Mouse (Mus musculus) heart, adult 2 months (tissue): ENCODE measurements around the gene Zfp771. TPM values are rescaled to one million over a fixed set of nuclear protein-coding genes. Genes with fewer than 3 reads are reported as not detected.

Experiments used
- DNase-seq, 2 experiments: peaks; one replicate each; pipeline ENCODE4 v3.0.0; 2021
- H3K27ac ChIP-seq: fragments of 200-600 bp; 2 replicates; pipeline ENCODE4 v1.8.1; 2022
- H3K27me3 ChIP-seq: fragments of 200-500 bp; 2 replicates; pipeline ENCODE4 v1.6.1; 2012; ENCODE audit warnings: mild to moderate bottlenecking, low read length, inconsistent platforms, mixed read lengths; ENCODE audit not compliant: control insufficient read depth, insufficient read depth
- H3K36me3 ChIP-seq: fragments of 200-500 bp; 2 replicates; pipeline ENCODE4 v1.6.1; 2012; ENCODE audit warnings: low read length, inconsistent platforms; ENCODE audit not compliant: control insufficient read depth, insufficient read depth
- H3K4me1 ChIP-seq: fragments of 200-500 bp; 2 replicates; pipeline ENCODE4 v1.6.1; 2011; ENCODE audit warnings: low read length; ENCODE audit not compliant: control insufficient read depth, insufficient read depth
- H3K4me3 ChIP-seq: fragments of 200-600 bp; 2 replicates; pipeline ENCODE4 v1.8.1; 2022
- H3K79me2 ChIP-seq: fragments of 200-500 bp; replicated peaks from 2 replicates; pipeline ENCODE4 v1.6.1; 2012; ENCODE audit warnings: mild to moderate bottlenecking, inconsistent platforms, low read length, moderate library complexity, mixed read lengths; ENCODE audit not compliant: control insufficient read depth, insufficient read depth
- H3K9ac ChIP-seq: fragments of 200-500 bp; 2 replicates; pipeline ENCODE4 v1.6.1; 2012; ENCODE audit warnings: low read depth, mild to moderate bottlenecking, control low read depth, inconsistent platforms, low read length, mixed read lengths
- CTCF ChIP-seq: fragments of 200-600 bp; IDR thresholded peaks from 2 replicates; pipeline ENCODE4 v1.8.1; 2022; ENCODE audit warnings: antibody characterized with exemption, mild to moderate bottlenecking, moderate library complexity
- EP300 ChIP-seq: fragments of 200-500 bp; IDR thresholded peaks from 2 replicates; pipeline ENCODE4 v1.6.1; 2011; ENCODE audit warnings: low read depth, low read length, control low read depth; ENCODE audit not compliant: insufficient read depth
- POLR2A ChIP-seq: fragments of 200-500 bp; IDR thresholded peaks from 2 replicates; pipeline ENCODE4 v1.6.1; 2011; ENCODE audit warnings: mild to moderate bottlenecking, low read depth, low read length, control low read depth; ENCODE audit not compliant: insufficient read depth
- whole genome bisulfite sequencing: fragments of 180-500 bp; shearing (Covaris S2); methylation state at CpG from one replicate; pipeline ENCODE4 v1.1.7; 2018; 5-methylcytosine and 5-hydroxymethylcytosine counted together
- intact Hi-C: fragments of 180-260 bp; cut with DNase I; formaldehyde crosslinking; loops from one replicate; pipeline ENCODE4 v1.15.1; 2025
- polyA plus RNA-seq: library from polyadenylated mRNA; depleted of rRNA; stranded (reverse); fragments of >200 nt; gene quantifications from 2 replicates; pipeline ENCODE4 v1.2.3, GENCODE M21; 2012
- total RNA-seq, 2 experiments: library from RNA; stranded (reverse); gene quantifications; 2 replicates each; pipeline ENCODE4 v1.2.3; 2021

The Zfp771 gene
- total and polyA plus RNA-seq, 3 experiments, result 14.7 to 30.0 (median 21.0) TPM

GRCm38 (mm10) chr7:127231376-127231775 is 12.7 kb upstream of the Zfp771 start:
- no peak for DNase-seq
- no peaks in the 10 kb centered on the region for H3K27me3 ChIP-seq
- H3K36me3 ChIP-seq, result peaks cover 4% of the 10 kb centered on the region
- 45% methylated on average over 3 of the region's 3 CpGs for WGBS
- H3K9ac ChIP-seq, result peak overlapping the region; percentile 12; the same call in 1 of the 2 replicates
- no peak for TF ChIP-seq EP300
- no peak for TF ChIP-seq POLR2A
- TF ChIP-seq CTCF, result no peak
- intact Hi-C loops, result loop anchor here (5.0 kb wide), 1 partner anchor 114 kb away; no protein-coding TSS in a partner anchor
- no peak overlapping the region for H3K4me3 ChIP-seq
- peaks cover 3% of the 10 kb centered on the region for H3K79me2 ChIP-seq
- H3K27ac ChIP-seq, result no peak overlapping the region
- H3K4me1 ChIP-seq, result peaks cover 5% of the 10 kb centered on the region

- WGBS, result 6% methylated on average over 20 of the region's 20 CpGs
- DNase-seq, result no peak
- H3K9ac ChIP-seq, result peak overlapping the region; percentile 98
- no peak for TF ChIP-seq CTCF
- TF ChIP-seq EP300, result no peak
- no peak for TF ChIP-seq POLR2A
- peaks cover 3% of the 10 kb centered on the region for H3K79me2 ChIP-seq
- H3K36me3 ChIP-seq, result peaks cover 4% of the 10 kb centered on the region
- H3K27ac ChIP-seq, result peak overlapping the region; percentile 90
- no peaks in the 10 kb centered on the region for H3K27me3 ChIP-seq
- intact Hi-C loops, result loop anchor here (1.0 to 5.0 kb wide), 2 partner anchors 23 to 115 kb away; no protein-coding TSS in a partner anchor
- H3K4me3 ChIP-seq, result peak overlapping the region; percentile 77
- peaks cover 5% of the 10 kb centered on the region for H3K4me1 ChIP-seq
Observed at GRCm38 (mm10) chr7:127231826-127232621, 12.1 kb upstream of the Zfp771 start.

DNA sequence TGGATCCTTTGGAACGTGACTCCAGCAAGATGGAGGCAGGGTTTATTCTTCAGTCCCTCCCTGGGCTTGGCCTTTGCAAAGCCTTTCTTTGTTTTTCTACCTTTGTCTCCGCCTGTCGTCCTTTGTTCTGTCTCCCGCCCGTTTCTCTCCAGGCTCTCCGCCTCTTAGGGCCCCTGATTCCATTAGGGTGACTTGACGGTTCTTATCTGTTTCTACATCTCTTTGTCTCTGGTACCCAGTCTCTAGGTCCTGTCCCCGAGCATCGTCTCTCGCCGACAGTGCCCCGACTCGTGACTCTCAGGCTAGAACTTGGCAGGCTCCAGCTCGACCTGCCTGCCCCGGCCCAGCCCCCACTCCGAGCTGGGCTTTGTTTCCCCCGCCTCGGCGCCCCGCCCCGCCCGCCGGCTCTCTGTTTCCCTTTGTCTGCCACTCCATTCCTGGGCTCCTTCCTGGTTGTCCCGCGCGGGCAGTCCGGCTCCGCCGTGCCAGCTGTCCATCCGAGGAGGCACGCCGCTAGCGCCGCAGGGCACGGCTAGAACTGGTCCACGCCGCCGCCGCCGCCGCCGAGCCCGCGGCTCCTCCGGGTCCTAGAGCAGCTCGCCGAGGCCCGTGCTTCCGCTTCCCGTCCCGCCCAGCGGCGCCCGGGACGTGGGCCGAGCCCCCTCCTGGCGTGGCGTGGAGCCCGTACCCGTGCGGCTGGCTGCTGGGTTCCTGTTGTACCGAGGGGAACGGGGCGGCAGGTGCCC is 11.3 kb upstream of the Zfp771 start, which contains the start of the genes Zfp553 and Sept1:
TSS of gene Zfp553 (plus strand) at position 440 of the 746 bp plus-strand sequence.
TSS of gene Sept1 (minus strand) at position 509 of the 746 bp plus-strand sequence.
- Histone ChIP-seq H3K9ac (peak within 1 kb of the TSS; percentile 98), H3K36me3 (peaks cover 4% of the 10 kb centered on the region), H3K4me3 (peak within 1 kb of the TSS; percentile 77), H3K79me2 (peaks cover 3% of the 10 kb centered on the region), H3K4me1 (peaks cover 5% of the 10 kb centered on the region), H3K27ac (peak within 1 kb of the TSS; percentile 90), H3K27me3 (no peaks in the 10 kb centered on the region)
- peak; percentile 90 to 92 for DNase-seq
- intact Hi-C loops, result loop anchor here (1.0 to 5.0 kb wide), 2 partner anchors 23 to 115 kb away; no protein-coding TSS in a partner anchor
- no peak for TF ChIP-seq EP300
- TF ChIP-seq POLR2A, result peak; percentile 13; the same call in 1 of the 2 replicates
- peak; percentile 20 for TF ChIP-seq CTCF
- under 1% methylated on average over 64 of the region's 64 CpGs for WGBS

- TF ChIP-seq CTCF (no peak), POLR2A (no peak), EP300 (no peak)
- Histone ChIP-seq H3K27me3 (no peaks in the 10 kb centered on the region), H3K4me3 (peak overlapping the region; percentile 77), H3K79me2 (peaks cover 3% of the 10 kb centered on the region), H3K4me1 (peaks cover 5% of the 10 kb centered on the region), H3K27ac (peak overlapping the region; percentile 90), H3K9ac (peak overlapping the region; percentile 98), H3K36me3 (peaks cover 4% of the 10 kb centered on the region)
- intact Hi-C loops, result loop anchor here (5.0 kb wide), 1 partner anchor 116 kb away; no protein-coding TSS in a partner anchor
- no peak for DNase-seq
- under 1% methylated on average over 27 of the region's 27 CpGs for WGBS
Observed at GRCm38 (mm10) chr7:127233368-127233749, 10.7 kb upstream of the Zfp771 start.

- peak overlapping the region; percentile 98; the same call in 1 of the 2 replicates for H3K9ac ChIP-seq
- TF ChIP-seq EP300, result no peak
- TF ChIP-seq CTCF, result no peak
- no peak for TF ChIP-seq POLR2A
- H3K27ac ChIP-seq, result peak overlapping the region; percentile 90
- peaks cover 4% of the 10 kb centered on the region for H3K36me3 ChIP-seq
- intact Hi-C loops, result loop anchor here (5.0 kb wide), 1 partner anchor 116 kb away; no protein-coding TSS in a partner anchor
- WGBS, result 6% methylated on average over 9 of the region's 9 CpGs
- peaks cover 5% of the 10 kb centered on the region for H3K4me1 ChIP-seq
- peaks cover 3% of the 10 kb centered on the region for H3K79me2 ChIP-seq
- no peak for DNase-seq
- H3K27me3 ChIP-seq, result no peaks in the 10 kb centered on the region
- peak overlapping the region; percentile 77 for H3K4me3 ChIP-seq
Observed at GRCm38 (mm10) chr7:127233765-127234164, 10.3 kb upstream of the Zfp771 start.
